In the genomic region with DNA sequence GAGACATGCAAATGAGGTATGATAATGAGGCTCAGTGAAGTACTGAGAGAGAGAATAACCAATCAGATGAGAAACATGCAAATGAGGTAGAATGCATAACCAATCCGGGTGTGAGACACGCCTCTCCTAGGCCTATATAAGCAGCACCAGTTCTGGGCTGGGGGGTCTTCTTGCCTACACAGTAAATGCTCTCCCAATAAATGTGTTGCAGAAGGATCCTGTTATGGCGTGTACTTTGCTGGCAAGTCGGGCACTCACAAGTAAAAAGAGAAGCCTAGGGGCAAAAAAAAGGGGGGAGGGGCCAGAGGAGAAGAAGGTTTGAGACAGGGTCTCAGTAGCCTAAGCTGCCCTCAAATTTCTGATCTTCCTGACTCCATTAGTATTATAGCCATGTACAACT, we compare ENCODE assay signal across 2 mouse cellular contexts. TPM values are rescaled to one million over a fixed set of nuclear protein-coding genes. Genes with fewer than 3 reads are reported as not detected.
"Had no signal": no experiment of that assay in that cellular context is flagged by ENCODE, and none has a peak within 500 bp of the region (broad histone marks: within the 10 kb centered on the region; RNA-seq: fewer than 3 reads in every experiment).

No protein-coding gene starts in this region.

RNA-seq across cellular contexts. Expression of a gene that starts 20.9 kb away (rescaled TPM):
- polyA plus RNA-seq: inflammation-experienced regulatory T-cells, adult 6 months had no signal

RNA-seq across cellular contexts. Expression of a gene that starts 34.0 kb away (rescaled TPM):
- total RNA-seq: hematopoietic stem cell, adult 5-6 weeks had no signal
